Mouse (Mus musculus): ENCODE results near the gene Atp5g3. TPM values are rescaled to one million over a fixed set of nuclear protein-coding genes. Genes with fewer than 3 reads are reported as not detected.

The Atp5g3 gene
- polyA plus RNA-seq, 1 experiment: 1,509 TPM

GRCm38 (mm10) chr2:73867764-73868487 lies 43.2 kb downstream of the Atp5g3 start:
- H3K27me3 ChIP-seq (ENCODE audit: control insufficient read depth, insufficient read depth, insufficient read length): no peaks in the 10 kb centered on the region
- H3K36me3 ChIP-seq (ENCODE audit: control insufficient read depth, insufficient read depth): peaks cover 35% of the 10 kb centered on the region
- peaks cover 48% of the 10 kb centered on the region for H3K79me2 ChIP-seq (ENCODE audit: control insufficient read depth, insufficient read depth)
- H3K4me3 ChIP-seq (ENCODE audit: insufficient read depth, poor library complexity, severe bottlenecking): no peak overlapping the region
- no peak for TF ChIP-seq CEBPB (IDR thresholded peaks at IDR 0.05; ENCODE audit: low read depth)
- peak; percentile 51 for TF ChIP-seq CTCF (IDR thresholded peaks at IDR 0.05; ENCODE audit: control insufficient read depth, insufficient read depth, insufficient read length)
- H3ac ChIP-seq (ENCODE audit: control insufficient read depth, insufficient read length, low read depth): no peak overlapping the region
- H3K79me3 ChIP-seq (ENCODE audit: low read depth): peaks cover 20% of the 10 kb centered on the region

DNA sequence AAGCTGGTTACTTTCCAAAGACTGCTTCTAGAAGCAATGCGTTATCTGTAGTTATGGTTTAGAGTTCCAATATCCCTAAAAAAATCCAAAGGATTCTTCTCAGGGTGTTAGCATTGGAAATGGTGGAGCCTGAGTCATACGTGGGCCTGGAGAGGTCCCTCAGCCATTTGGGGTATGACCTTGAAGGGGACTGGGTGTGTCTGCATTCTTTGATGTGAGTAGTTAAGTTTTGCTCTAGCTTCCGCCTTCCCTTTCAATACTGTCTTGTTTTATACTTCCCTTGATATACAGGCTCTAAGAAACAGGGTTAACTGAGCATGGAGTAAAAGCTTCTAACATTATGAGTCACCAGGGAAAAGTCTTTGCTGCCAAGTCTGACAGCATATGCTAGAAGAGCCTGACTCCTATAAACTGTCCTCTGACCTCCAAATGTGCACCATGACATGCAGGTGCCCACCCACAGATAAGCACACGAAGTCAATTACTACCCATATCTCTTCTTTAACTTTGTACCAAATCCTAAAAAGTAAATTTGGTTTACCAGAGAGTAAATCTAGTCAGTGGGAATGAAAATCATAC lies 51.0 kb downstream of the Atp5g3 start:
- H3K79me2 ChIP-seq (ENCODE audit: control insufficient read depth, insufficient read depth): peaks cover 43% of the 10 kb centered on the region
- H3K27me3 ChIP-seq (ENCODE audit: control insufficient read depth, insufficient read depth, insufficient read length): no peaks in the 10 kb centered on the region
- H3K4me3 ChIP-seq (ENCODE audit: insufficient read depth, poor library complexity, severe bottlenecking): no peak overlapping the region
- TF ChIP-seq MAX (IDR thresholded peaks at IDR 0.05) (no peak), MYOD1 (IDR thresholded peaks at IDR 0.05; ENCODE audit: control insufficient read depth, insufficient read length, low read depth) (no peak), FOSL1 (IDR thresholded peaks at IDR 0.05; ENCODE audit: insufficient read depth, low read length, poor library complexity, severe bottlenecking) (no peak), MYOG (IDR thresholded peaks at IDR 0.05; ENCODE audit: control insufficient read depth, extremely low read depth, insufficient read length) (no peak), USF1 (IDR thresholded peaks at IDR 0.05; ENCODE audit: low read depth) (no peak), CTCF (IDR thresholded peaks at IDR 0.05; ENCODE audit: control insufficient read depth, insufficient read depth, insufficient read length) (no peak), CEBPB (IDR thresholded peaks at IDR 0.05; ENCODE audit: low read depth) (no peak)
- H3ac ChIP-seq (ENCODE audit: control insufficient read depth, insufficient read length, low read depth): no peak overlapping the region
- peaks cover 8% of the 10 kb centered on the region for H3K36me3 ChIP-seq (ENCODE audit: control insufficient read depth, insufficient read depth)
- peaks cover 8% of the 10 kb centered on the region for H3K79me3 ChIP-seq (ENCODE audit: low read depth)

Other genes with a start within 250 kb of the Atp5g3 start
- gene Chn1, start 136.0 kb downstream of the Atp5g3 start, polyA plus RNA-seq (2012; fragmentation: generic; extraction: Trizol): 20.0 TPM
- 7.7 TPM for gene Atf2, start 18.7 kb downstream of the Atp5g3 start, polyA plus RNA-seq (2012; fragmentation: generic; extraction: Trizol)